Mouse (Mus musculus): ENCODE measurements at regions not wholly inside any gene's neighbourhood (a gene's known extent, or its start where the extent isn't known, plus 50 kb on each side); places are given as distances from the start of the nearest gene placed in this dataset.

DNA sequence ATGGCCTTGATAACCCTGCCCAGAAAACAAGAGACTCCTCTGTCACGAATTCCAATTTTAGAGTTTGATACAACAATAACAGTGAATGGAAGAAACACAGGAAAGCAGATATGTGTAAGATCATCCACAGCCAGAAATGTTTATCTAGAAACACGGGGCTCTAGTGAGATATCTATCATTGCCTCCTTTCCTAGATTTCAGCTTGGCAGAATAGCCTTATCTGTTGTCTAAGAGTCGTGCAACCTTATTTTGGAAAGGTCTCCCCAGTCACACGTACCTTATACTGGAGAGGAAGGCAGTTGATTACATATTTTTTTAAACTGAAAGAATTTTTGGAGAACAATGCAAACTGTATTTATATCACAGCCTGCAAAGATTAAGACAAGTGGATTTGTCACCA, 61.6 kb downstream of the Gm10295 start:
- WGBS = 78% methylated on average over 4 of the region's 4 CpGs
- Histone ChIP-seq H3K9ac (ENCODE audit: low read depth, low read length) (no peak overlapping the region), H3K36me3 (ENCODE audit: control insufficient read depth, insufficient read depth, low read length) (no peaks in the 10 kb centered on the region), H3K27me3 (ENCODE audit: control insufficient read depth, insufficient read depth, low read length) (no peaks in the 10 kb centered on the region), H3K4me3 (ENCODE audit: low read depth, low read length) (no peak overlapping the region), H3K27ac (ENCODE audit: low read depth, low read length) (no peak overlapping the region), H3K9me3 (ENCODE audit: control insufficient read depth, low read length) (no peaks in the 10 kb centered on the region), H3K4me2 (replicated peaks; ENCODE audit: low read depth, low read length) (no peak overlapping the region), H3K4me1 (replicated peaks; ENCODE audit: control insufficient read depth, insufficient read depth, low read length) (no peaks in the 10 kb centered on the region)
- DNase-seq (ENCODE audit: low spot score) = no peak
- no peak for ATAC-seq (ENCODE audit: low FRiP score)

DNA sequence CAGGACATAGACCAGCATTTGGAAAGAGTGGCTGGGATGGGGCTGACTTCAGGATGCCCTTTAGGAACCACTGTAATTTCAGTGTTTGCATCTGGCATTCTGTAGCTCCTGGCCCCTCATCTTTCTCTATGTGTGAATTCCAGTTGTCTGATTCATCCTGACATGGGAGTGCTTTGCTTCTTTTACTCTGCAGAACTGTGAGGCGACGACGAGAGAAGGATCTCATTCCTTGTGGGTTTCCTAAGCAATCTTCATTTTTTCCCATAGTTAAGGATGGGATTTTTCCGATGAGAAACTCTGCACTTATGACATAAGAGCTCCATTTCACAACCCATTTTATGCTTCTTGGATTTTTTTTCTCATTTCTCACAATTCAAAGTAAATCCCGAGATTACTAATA, 62.0 kb downstream of the Gm10295 start:
- ATAC-seq (ENCODE audit: low FRiP score) = no peak
- Histone ChIP-seq H3K9me3 (ENCODE audit: control insufficient read depth, low read length) (no peaks in the 10 kb centered on the region), H3K36me3 (ENCODE audit: control insufficient read depth, insufficient read depth, low read length) (no peaks in the 10 kb centered on the region), H3K4me2 (replicated peaks; ENCODE audit: low read depth, low read length) (no peak overlapping the region), H3K9ac (ENCODE audit: low read depth, low read length) (no peak overlapping the region), H3K4me1 (replicated peaks; ENCODE audit: control insufficient read depth, insufficient read depth, low read length) (no peaks in the 10 kb centered on the region), H3K27ac (ENCODE audit: low read depth, low read length) (no peak overlapping the region), H3K4me3 (ENCODE audit: low read depth, low read length) (no peak overlapping the region), H3K27me3 (ENCODE audit: control insufficient read depth, insufficient read depth, low read length) (no peaks in the 10 kb centered on the region)
- no peak for DNase-seq (ENCODE audit: low spot score)
- 77% methylated on average over 5 of the region's 5 CpGs for WGBS

- no peak overlapping the region for H3K27ac ChIP-seq (ENCODE audit: low read depth, low read length)
These were observed 63.8 kb downstream of the Gm10295 start for GRCm38 (mm10) chr7:71287441-71287840.

GRCm38 (mm10) chr7:71284246-71284645, 67.0 kb downstream of the Gm10295 start:
- H3K4me1 ChIP-seq (replicated peaks; ENCODE audit: control insufficient read depth, insufficient read depth, low read length) = no peaks in the 10 kb centered on the region
- no peaks in the 10 kb centered on the region for H3K9me3 ChIP-seq (ENCODE audit: control insufficient read depth, low read length)
- H3K27ac ChIP-seq (ENCODE audit: low read depth, low read length) = no peak overlapping the region
- ATAC-seq (ENCODE audit: low FRiP score) (no peak), DNase-seq (ENCODE audit: low spot score) (no peak)
- H3K4me3 ChIP-seq (ENCODE audit: low read depth, low read length) = no peak overlapping the region
- no peak overlapping the region for H3K9ac ChIP-seq (ENCODE audit: low read depth, low read length)
- H3K36me3 ChIP-seq (ENCODE audit: control insufficient read depth, insufficient read depth, low read length) = no peaks in the 10 kb centered on the region
- H3K4me2 ChIP-seq (replicated peaks; ENCODE audit: low read depth, low read length) = no peak overlapping the region
- no peaks in the 10 kb centered on the region for H3K27me3 ChIP-seq (ENCODE audit: control insufficient read depth, insufficient read depth, low read length)

More at GRCm38 (mm10) chr7:71287441-71287840, 63.8 kb downstream of the Gm10295 start:
- ATAC-seq (ENCODE audit: low FRiP score) (no peak), DNase-seq (ENCODE audit: low spot score) (no peak)
- H3K4me2 ChIP-seq (replicated peaks; ENCODE audit: low read depth, low read length) = no peak overlapping the region
- H3K4me3 ChIP-seq (ENCODE audit: low read depth, low read length) = no peak overlapping the region
- H3K9me3 ChIP-seq (ENCODE audit: control insufficient read depth, low read length) = no peaks in the 10 kb centered on the region
- no peaks in the 10 kb centered on the region for H3K4me1 ChIP-seq (replicated peaks; ENCODE audit: control insufficient read depth, insufficient read depth, low read length)
- no peak overlapping the region for H3K9ac ChIP-seq (ENCODE audit: low read depth, low read length)
- H3K36me3 ChIP-seq (ENCODE audit: control insufficient read depth, insufficient read depth, low read length) = no peaks in the 10 kb centered on the region
- WGBS = 89% methylated on average over 7 of the region's 7 CpGs
- no peaks in the 10 kb centered on the region for H3K27me3 ChIP-seq (ENCODE audit: control insufficient read depth, insufficient read depth, low read length)

- DNase-seq (ENCODE audit: low spot score) (no peak), ATAC-seq (ENCODE audit: low FRiP score) (no peak)
- no peaks in the 10 kb centered on the region for H3K27me3 ChIP-seq (ENCODE audit: control insufficient read depth, insufficient read depth, low read length)
- H3K9me3 ChIP-seq (ENCODE audit: control insufficient read depth, low read length) = no peaks in the 10 kb centered on the region
- 88% methylated on average over 3 of the region's 3 CpGs for WGBS
- H3K4me2 ChIP-seq (replicated peaks; ENCODE audit: low read depth, low read length) = no peak overlapping the region
- no peaks in the 10 kb centered on the region for H3K4me1 ChIP-seq (replicated peaks; ENCODE audit: control insufficient read depth, insufficient read depth, low read length)
- H3K27ac ChIP-seq (ENCODE audit: low read depth, low read length) = no peak overlapping the region
- no peaks in the 10 kb centered on the region for H3K36me3 ChIP-seq (ENCODE audit: control insufficient read depth, insufficient read depth, low read length)
- no peak overlapping the region for H3K4me3 ChIP-seq (ENCODE audit: low read depth, low read length)
- no peak overlapping the region for H3K9ac ChIP-seq (ENCODE audit: low read depth, low read length)
These were observed 67.9 kb downstream of the Gm10295 start for GRCm38 (mm10) chr7:71283419-71283818.

- no peak for ATAC-seq (ENCODE audit: low FRiP score)
These were observed 85.2 kb downstream of the Gm10295 start for GRCm38 (mm10) chr7:71266101-71266500.

GRCm38 (mm10) chr7:71264115-71264514, 87.2 kb downstream of the Gm10295 start:
- Histone ChIP-seq H3K4me3 (ENCODE audit: low read depth, low read length) (no peak overlapping the region), H3K4me1 (replicated peaks; ENCODE audit: control insufficient read depth, insufficient read depth, low read length) (no peaks in the 10 kb centered on the region), H3K27me3 (ENCODE audit: control insufficient read depth, insufficient read depth, low read length) (no peaks in the 10 kb centered on the region), H3K36me3 (ENCODE audit: control insufficient read depth, insufficient read depth, low read length) (no peaks in the 10 kb centered on the region), H3K4me2 (replicated peaks; ENCODE audit: low read depth, low read length) (no peak overlapping the region), H3K27ac (ENCODE audit: low read depth, low read length) (no peak overlapping the region), H3K9ac (ENCODE audit: low read depth, low read length) (no peak overlapping the region), H3K9me3 (ENCODE audit: control insufficient read depth, low read length) (no peaks in the 10 kb centered on the region)
- 79% methylated on average over 1 of the region's 1 CpGs for WGBS
- ATAC-seq (ENCODE audit: low FRiP score) (no peak), DNase-seq (ENCODE audit: low spot score) (no peak)

More at GRCm38 (mm10) chr7:71266101-71266500, 85.2 kb downstream of the Gm10295 start:
- Histone ChIP-seq H3K4me3 (ENCODE audit: low read depth, low read length) (no peak overlapping the region), H3K9ac (ENCODE audit: low read depth, low read length) (no peak overlapping the region), H3K4me1 (replicated peaks; ENCODE audit: control insufficient read depth, insufficient read depth, low read length) (no peaks in the 10 kb centered on the region), H3K27ac (ENCODE audit: low read depth, low read length) (no peak overlapping the region), H3K27me3 (ENCODE audit: control insufficient read depth, insufficient read depth, low read length) (no peaks in the 10 kb centered on the region), H3K36me3 (ENCODE audit: control insufficient read depth, insufficient read depth, low read length) (no peaks in the 10 kb centered on the region), H3K4me2 (replicated peaks; ENCODE audit: low read depth, low read length) (no peak overlapping the region), H3K9me3 (ENCODE audit: control insufficient read depth, low read length) (no peaks in the 10 kb centered on the region)
- WGBS = 87% methylated on average over 8 of the region's 8 CpGs
- no peak for DNase-seq (ENCODE audit: low spot score)

GRCm38 (mm10) chr7:71249669-71250068, 101.6 kb downstream of the Gm10295 start:
- H3K36me3 ChIP-seq (ENCODE audit: control insufficient read depth, insufficient read depth, low read length) = no peaks in the 10 kb centered on the region
- H3K27me3 ChIP-seq (ENCODE audit: control insufficient read depth, insufficient read depth, low read length) = no peaks in the 10 kb centered on the region
- H3K4me2 ChIP-seq (replicated peaks; ENCODE audit: low read depth, low read length) = no peak overlapping the region
- H3K27ac ChIP-seq (ENCODE audit: low read depth, low read length) = no peak overlapping the region
- ATAC-seq (ENCODE audit: low FRiP score) = no peak
- DNase-seq (ENCODE audit: low spot score) = no peak
- H3K9me3 ChIP-seq (ENCODE audit: control insufficient read depth, low read length) = no peaks in the 10 kb centered on the region
- no peak overlapping the region for H3K9ac ChIP-seq (ENCODE audit: low read depth, low read length)
- no peaks in the 10 kb centered on the region for H3K4me1 ChIP-seq (replicated peaks; ENCODE audit: control insufficient read depth, insufficient read depth, low read length)
- 78% methylated on average over 2 of the region's 2 CpGs for WGBS
- H3K4me3 ChIP-seq (ENCODE audit: low read depth, low read length) = no peak overlapping the region

- Histone ChIP-seq H3K4me1 (replicated peaks; ENCODE audit: control insufficient read depth, insufficient read depth, low read length) (no peaks in the 10 kb centered on the region), H3K27ac (ENCODE audit: low read depth, low read length) (no peak overlapping the region), H3K4me3 (ENCODE audit: low read depth, low read length) (no peak overlapping the region), H3K4me2 (replicated peaks; ENCODE audit: low read depth, low read length) (no peak overlapping the region), H3K9me3 (ENCODE audit: control insufficient read depth, low read length) (no peaks in the 10 kb centered on the region), H3K36me3 (ENCODE audit: control insufficient read depth, insufficient read depth, low read length) (no peaks in the 10 kb centered on the region), H3K9ac (ENCODE audit: low read depth, low read length) (no peak overlapping the region), H3K27me3 (ENCODE audit: control insufficient read depth, insufficient read depth, low read length) (no peaks in the 10 kb centered on the region)
- no peak for ATAC-seq (ENCODE audit: low FRiP score)
- WGBS = 78% methylated on average over 5 of the region's 5 CpGs
- no peak for DNase-seq (ENCODE audit: low spot score)
These were observed 102.1 kb downstream of the Gm10295 start for GRCm38 (mm10) chr7:71249216-71249615.
